Mouse (Mus musculus): ENCODE data around the gene Mtmr14. TPM values are rescaled to one million over a fixed set of nuclear protein-coding genes. Genes with fewer than 3 reads are reported as not detected.

Mtmr14 gene
- polyA plus RNA-seq, 1 experiment from 2014 or later, result 39.4 TPM

DNA sequence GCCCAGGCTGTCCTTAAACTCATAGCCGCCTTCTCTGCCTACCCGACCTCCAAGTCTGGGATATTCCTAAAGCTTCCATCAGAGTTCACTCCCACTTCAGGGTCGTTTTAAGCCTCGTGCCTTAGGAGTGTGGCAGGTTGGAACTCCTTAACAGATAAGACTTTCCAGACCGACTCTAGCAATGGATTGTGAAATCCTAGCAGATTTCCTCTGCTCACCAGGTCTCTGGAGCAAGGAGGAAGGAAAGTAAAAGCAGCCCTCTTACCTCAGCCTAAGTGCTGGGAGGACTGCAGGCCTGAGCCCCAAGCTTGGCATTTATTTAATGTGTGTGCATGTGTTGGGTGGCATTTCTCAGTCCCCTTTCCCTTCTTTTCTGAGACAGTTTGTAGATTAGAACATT lies 13.1 kb downstream of the Mtmr14 start:
- no peak overlapping the region for H3K27ac ChIP-seq
- H3K9ac ChIP-seq, result no peak overlapping the region
- H3K4me3 ChIP-seq (replicated peaks), result no peak overlapping the region
- no peak overlapping the region for H3K4me2 ChIP-seq
- peaks cover 67% of the 10 kb centered on the region for H3K36me3 ChIP-seq
- no peak for ATAC-seq (replicated peaks; ENCODE audit: low FRiP score)
- H3K4me1 ChIP-seq, result no peaks in the 10 kb centered on the region
- H3K9me3 ChIP-seq (replicated peaks), result no peaks in the 10 kb centered on the region
- 85% methylated on average over 5 of the region's 5 CpGs for WGBS
- H3K27me3 ChIP-seq, result no peaks in the 10 kb centered on the region

DNA sequence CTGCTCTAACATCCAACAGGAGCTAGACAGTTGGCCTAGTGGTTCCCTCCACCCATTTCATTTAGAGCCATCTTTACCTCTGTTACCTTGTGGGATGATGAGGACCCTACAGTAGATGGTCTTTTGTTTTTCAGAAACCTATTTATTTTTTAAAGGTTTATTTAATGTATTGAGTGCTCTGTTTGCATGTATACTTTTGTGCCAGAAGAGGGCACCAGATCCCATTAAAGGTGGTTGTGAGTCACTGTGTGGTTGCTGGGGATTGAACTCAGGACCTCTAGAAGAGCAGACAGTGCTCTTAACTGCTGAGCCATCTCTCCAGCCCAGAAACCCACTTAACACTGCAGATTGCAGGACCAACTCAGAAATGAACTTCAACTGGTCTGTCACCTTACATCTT lies 14.3 kb downstream of the Mtmr14 start:
- Histone ChIP-seq H3K9me3 (replicated peaks) (no peaks in the 10 kb centered on the region), H3K9ac (no peak overlapping the region), H3K4me1 (no peaks in the 10 kb centered on the region), H3K4me3 (replicated peaks) (no peak overlapping the region), H3K4me2 (no peak overlapping the region), H3K27me3 (no peaks in the 10 kb centered on the region), H3K36me3 (peaks cover 73% of the 10 kb centered on the region), H3K27ac (no peak overlapping the region)
- no peak for ATAC-seq (replicated peaks; ENCODE audit: low FRiP score)

DNA sequence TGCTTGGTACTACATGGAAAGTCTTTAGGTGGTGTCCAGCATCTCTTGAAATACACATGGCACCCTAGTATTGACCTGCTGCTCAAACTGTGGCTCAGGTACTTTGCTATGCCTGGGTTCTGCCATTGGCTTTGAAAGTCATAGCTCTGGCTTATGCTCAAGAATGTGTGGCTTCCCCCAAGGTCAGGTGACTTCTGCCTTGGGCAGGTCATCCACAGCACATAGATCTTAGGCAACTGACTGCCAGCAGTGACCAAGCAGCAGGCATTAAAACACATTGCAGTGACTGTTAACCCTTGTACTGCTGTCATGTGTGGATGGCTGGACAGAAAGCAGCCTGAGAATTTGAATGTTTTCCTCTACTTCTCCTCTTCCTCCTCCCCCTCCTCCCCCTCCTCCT lies 17.3 kb downstream of the Mtmr14 start:
- no peak overlapping the region for H3K27ac ChIP-seq
- no peaks in the 10 kb centered on the region for H3K9me3 ChIP-seq (replicated peaks)
- ATAC-seq (replicated peaks; ENCODE audit: low FRiP score), result no peak
- H3K4me3 ChIP-seq (replicated peaks), result no peak overlapping the region
- no peak overlapping the region for H3K9ac ChIP-seq
- no peak overlapping the region for H3K4me2 ChIP-seq
- H3K36me3 ChIP-seq, result peaks cover 95% of the 10 kb centered on the region
- no peaks in the 10 kb centered on the region for H3K27me3 ChIP-seq
- no peaks in the 10 kb centered on the region for H3K4me1 ChIP-seq

DNA sequence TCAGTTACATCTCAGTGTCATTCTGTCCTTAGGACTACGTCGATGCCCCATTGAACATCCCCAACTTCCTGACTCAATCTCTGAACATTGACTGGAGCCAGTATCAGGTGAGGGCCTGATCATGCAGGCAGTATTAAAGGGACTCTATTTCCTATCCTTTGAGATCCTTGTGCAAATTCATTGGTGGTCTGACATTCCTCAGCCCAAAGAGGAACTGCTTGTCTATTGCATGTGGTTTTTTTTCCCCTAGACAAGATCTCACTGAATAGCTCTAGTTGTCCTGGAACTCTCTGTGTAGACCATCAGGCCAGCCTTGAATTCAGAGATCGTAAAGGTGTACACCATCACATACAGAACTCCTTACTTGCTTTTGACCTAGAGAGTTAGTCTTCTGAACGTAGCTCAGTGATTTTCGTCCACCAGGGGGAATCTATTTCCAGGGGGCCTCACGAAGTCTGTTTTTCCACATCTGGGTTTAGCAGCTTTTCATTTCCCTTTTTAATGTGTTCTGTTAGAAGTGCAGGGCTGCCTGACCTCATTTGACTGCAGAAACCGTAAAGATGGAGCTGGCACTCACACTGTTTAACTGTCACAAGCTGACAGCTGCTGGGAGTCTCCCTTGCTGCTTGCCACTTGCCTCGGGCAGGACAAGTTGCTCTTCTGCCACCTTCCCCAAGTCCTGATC lies 23.7 kb downstream of the Mtmr14 start:
- 80% methylated on average over 8 of the region's 8 CpGs for WGBS
- Histone ChIP-seq H3K9ac (no peak overlapping the region), H3K27ac (no peak overlapping the region), H3K36me3 (peaks cover 96% of the 10 kb centered on the region), H3K27me3 (no peaks in the 10 kb centered on the region), H3K9me3 (replicated peaks) (no peaks in the 10 kb centered on the region), H3K4me2 (no peak overlapping the region), H3K4me3 (replicated peaks) (no peak overlapping the region), H3K4me1 (no peaks in the 10 kb centered on the region)
- no peak for ATAC-seq (replicated peaks; ENCODE audit: low FRiP score)

DNA sequence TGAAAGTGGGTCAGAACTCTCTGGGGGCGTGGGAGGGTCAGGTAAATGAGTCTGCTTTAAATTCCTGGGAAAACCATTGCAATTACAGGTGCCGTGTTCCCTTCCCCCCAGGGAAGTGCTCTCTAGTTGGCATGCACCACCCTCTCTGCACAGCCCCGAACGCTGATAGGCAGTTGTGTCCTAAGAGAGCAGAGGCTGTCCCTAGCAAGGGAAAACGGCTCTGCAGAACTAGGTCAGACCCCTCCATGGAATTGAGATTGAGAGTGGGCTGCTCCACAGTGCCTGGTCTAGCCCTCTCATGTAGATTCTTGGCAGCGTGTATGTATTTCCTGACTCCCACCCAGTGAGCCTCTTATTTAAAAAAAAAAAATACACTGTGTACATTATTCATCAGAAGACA lies 25.9 kb downstream of the Mtmr14 start:
- Histone ChIP-seq H3K9me3 (replicated peaks) (no peaks in the 10 kb centered on the region), H3K9ac (no peak overlapping the region), H3K4me2 (no peak overlapping the region), H3K4me1 (no peaks in the 10 kb centered on the region), H3K27ac (no peak overlapping the region), H3K27me3 (no peaks in the 10 kb centered on the region), H3K36me3 (peaks cover 98% of the 10 kb centered on the region), H3K4me3 (replicated peaks) (no peak overlapping the region)
- ATAC-seq (replicated peaks; ENCODE audit: low FRiP score), result no peak
- 85% methylated on average over 6 of the region's 6 CpGs for WGBS

DNA sequence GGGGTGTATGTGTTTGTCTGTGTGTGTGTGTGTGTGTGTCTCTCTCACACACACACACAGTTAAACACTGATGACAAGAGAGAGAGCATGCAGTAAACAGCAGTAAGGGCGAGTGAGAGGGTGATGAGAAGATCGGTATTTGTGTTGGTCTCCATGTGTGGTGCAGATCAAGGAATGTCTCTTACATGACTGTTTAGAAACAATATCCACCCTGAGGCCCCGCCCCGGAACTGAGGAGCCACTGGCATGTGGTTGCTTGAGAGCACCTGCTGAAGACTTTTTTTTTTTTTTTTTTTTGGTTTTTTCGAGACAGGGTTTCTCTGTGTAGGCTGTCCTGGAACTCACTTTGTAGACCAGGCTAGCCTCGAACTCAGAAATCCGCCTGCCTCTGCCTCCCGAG lies 26.8 kb downstream of the Mtmr14 start:
- H3K9me3 ChIP-seq (replicated peaks), result no peaks in the 10 kb centered on the region
- no peak overlapping the region for H3K4me3 ChIP-seq (replicated peaks)
- no peak overlapping the region for H3K27ac ChIP-seq
- peaks cover 98% of the 10 kb centered on the region for H3K36me3 ChIP-seq
- no peak overlapping the region for H3K4me2 ChIP-seq
- no peak for ATAC-seq (replicated peaks; ENCODE audit: low FRiP score)
- no peaks in the 10 kb centered on the region for H3K27me3 ChIP-seq
- no peaks in the 10 kb centered on the region for H3K4me1 ChIP-seq
- 93% methylated on average over 8 of the region's 8 CpGs for WGBS
- H3K9ac ChIP-seq, result no peak overlapping the region

DNA sequence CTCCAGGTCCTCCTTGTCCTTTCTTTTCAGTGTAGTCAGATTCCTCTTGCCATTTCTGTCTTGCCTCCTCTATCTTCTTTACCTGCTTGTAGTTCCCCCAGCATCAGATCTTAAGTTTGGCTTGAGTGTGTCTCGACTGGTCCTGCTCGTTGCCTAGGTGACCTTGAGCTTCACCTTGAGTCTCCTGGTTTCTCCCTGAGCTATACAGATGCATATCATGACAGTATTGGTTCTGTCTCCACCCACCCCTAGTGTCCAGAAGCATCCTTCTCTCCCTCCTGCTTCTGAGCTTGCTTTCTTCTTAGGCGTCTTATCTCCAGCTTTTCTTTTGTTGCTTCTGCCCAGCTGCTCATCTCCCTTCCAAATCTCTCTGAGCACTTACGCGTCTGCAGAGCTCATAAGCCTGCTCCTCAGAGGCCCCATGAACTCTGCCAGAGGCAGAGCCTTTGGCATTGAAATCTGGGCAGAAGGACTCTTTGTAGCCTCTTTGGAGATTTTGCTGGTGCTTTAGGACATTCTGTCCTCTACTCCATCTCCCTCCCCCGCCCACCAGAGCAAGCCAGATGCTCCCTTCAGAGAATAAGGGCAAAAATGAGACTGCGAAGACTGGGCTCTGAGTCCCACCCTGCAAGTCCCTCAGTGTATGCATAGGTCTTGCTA lies 29.5 kb downstream of the Mtmr14 start:
- no peak overlapping the region for H3K27ac ChIP-seq
- no peaks in the 10 kb centered on the region for H3K9me3 ChIP-seq (replicated peaks)
- no peaks in the 10 kb centered on the region for H3K27me3 ChIP-seq
- WGBS, result 83% methylated on average over 7 of the region's 7 CpGs
- H3K9ac ChIP-seq, result no peak overlapping the region
- no peak overlapping the region for H3K4me3 ChIP-seq (replicated peaks)
- H3K4me2 ChIP-seq, result no peak overlapping the region
- H3K4me1 ChIP-seq, result no peaks in the 10 kb centered on the region
- peaks cover 98% of the 10 kb centered on the region for H3K36me3 ChIP-seq
- ATAC-seq (replicated peaks; ENCODE audit: low FRiP score), result no peak

DNA sequence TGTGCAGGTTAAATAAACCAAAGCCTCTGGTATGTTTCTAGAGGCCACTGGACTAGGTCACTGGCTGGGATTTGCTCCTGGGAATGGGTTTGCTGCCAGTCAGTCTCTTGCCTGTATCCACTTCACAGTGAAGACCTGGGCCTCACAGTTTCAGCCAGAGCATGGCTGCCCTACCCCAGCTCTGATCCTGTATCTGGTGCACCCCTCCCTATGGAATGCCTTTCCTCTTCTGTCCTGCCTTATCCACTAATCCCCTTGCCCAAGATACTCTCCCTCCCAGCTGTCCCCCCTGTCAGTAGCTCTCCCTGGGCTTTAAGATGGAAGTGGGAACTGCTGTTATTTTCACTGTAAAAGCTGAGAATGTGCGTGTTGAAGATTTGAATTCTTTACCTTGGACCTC lies 30.3 kb downstream of the Mtmr14 start:
- ATAC-seq (replicated peaks; ENCODE audit: low FRiP score), result no peak
- no peaks in the 10 kb centered on the region for H3K9me3 ChIP-seq (replicated peaks)
- H3K36me3 ChIP-seq, result peaks cover 95% of the 10 kb centered on the region
- no peak overlapping the region for H3K9ac ChIP-seq
- 92% methylated on average over 1 of the region's 1 CpGs for WGBS
- H3K4me3 ChIP-seq (replicated peaks), result no peak overlapping the region
- no peak overlapping the region for H3K27ac ChIP-seq
- H3K27me3 ChIP-seq, result no peaks in the 10 kb centered on the region
- no peaks in the 10 kb centered on the region for H3K4me1 ChIP-seq
- no peak overlapping the region for H3K4me2 ChIP-seq

DNA sequence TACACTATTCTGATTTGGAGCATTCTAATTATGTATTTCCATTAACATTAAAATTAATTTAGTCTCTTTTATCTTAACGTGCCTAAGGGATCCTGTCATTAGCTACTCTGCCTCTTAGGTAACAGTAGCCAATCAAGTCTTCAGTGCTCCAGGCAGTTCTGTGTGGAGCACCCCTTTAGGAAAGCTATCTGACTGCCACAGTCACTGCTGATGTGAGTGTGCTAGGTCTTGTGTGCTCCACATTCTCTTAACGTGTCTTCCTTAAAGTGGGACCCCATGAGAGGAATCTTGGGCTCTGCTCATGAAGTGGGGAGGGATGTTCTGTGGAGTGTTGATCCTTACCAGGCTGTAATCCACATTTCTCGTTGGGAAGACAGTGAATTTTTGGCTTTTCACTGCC lies 34.7 kb downstream of the Mtmr14 start:
- no peak overlapping the region for H3K27ac ChIP-seq
- H3K9ac ChIP-seq, result no peak overlapping the region
- no peaks in the 10 kb centered on the region for H3K27me3 ChIP-seq
- H3K4me3 ChIP-seq (replicated peaks), result no peak overlapping the region
- no peaks in the 10 kb centered on the region for H3K4me1 ChIP-seq
- no peak overlapping the region for H3K4me2 ChIP-seq
- no peaks in the 10 kb centered on the region for H3K9me3 ChIP-seq (replicated peaks)
- ATAC-seq (replicated peaks; ENCODE audit: low FRiP score), result no peak
- H3K36me3 ChIP-seq, result peaks cover 84% of the 10 kb centered on the region
- 86% methylated on average over 3 of the region's 3 CpGs for WGBS

DNA sequence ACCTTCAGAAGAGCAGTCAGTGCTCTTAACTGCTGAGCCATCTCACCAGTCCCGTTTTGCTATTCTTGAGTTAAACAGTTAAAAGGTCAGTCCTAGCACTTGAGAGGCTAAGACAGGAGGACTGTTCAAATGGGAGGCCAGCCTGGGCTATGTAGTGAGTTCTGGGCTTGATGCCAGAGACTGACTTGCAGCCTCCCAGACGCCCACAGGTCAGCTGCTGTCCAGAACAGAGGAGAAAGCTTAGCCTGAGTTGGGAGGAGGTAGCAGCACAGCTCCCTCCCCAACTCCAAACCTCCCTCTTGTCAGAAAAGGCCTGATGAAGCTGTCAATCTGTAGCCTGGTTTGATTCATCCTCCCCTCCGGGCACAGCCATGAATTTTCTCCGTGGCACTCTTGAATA lies 39.2 kb downstream of the Mtmr14 start:
- WGBS, result 65% methylated on average over 4 of the region's 4 CpGs
- Histone ChIP-seq H3K4me1 (no peaks in the 10 kb centered on the region), H3K4me3 (replicated peaks) (no peak overlapping the region), H3K27ac (no peak overlapping the region), H3K9me3 (replicated peaks) (no peaks in the 10 kb centered on the region), H3K4me2 (no peak overlapping the region), H3K9ac (no peak overlapping the region), H3K27me3 (peaks cover 3% of the 10 kb centered on the region; the same call in 1 of the 2 replicates), H3K36me3 (peaks cover 44% of the 10 kb centered on the region)
- no peak for ATAC-seq (replicated peaks; ENCODE audit: low FRiP score)

DNA sequence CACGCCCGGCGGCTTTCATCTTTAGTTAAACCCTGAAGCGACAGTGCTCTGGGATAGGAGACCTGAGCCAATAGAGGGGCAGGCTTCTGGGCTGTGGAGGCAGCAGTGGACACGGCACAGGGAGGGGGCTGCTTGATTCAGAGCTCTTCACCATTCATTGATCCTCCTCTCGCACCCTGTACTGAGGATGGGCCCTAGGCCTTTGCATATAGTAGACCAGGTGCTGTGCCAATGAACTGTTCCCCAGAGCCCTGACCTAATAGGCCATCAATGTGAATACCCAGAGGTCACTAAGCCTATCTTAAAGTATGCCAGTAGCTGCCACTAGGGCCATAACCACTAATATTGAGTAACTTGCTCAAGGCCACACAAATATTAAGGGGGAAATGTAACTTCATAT lies 44.0 kb downstream of the Mtmr14 start:
- Histone ChIP-seq H3K9ac (no peak overlapping the region), H3K27me3 (peaks cover 37% of the 10 kb centered on the region), H3K36me3 (peaks cover 8% of the 10 kb centered on the region), H3K4me2 (peak overlapping the region; percentile 50; the same call in 1 of the 2 replicates), H3K9me3 (replicated peaks) (no peaks in the 10 kb centered on the region), H3K4me3 (replicated peaks) (no peak overlapping the region), H3K27ac (no peak overlapping the region), H3K4me1 (peaks cover 16% of the 10 kb centered on the region)
- WGBS, result 66% methylated on average over 6 of the region's 6 CpGs
- ATAC-seq (replicated peaks; ENCODE audit: low FRiP score), result no peak

DNA sequence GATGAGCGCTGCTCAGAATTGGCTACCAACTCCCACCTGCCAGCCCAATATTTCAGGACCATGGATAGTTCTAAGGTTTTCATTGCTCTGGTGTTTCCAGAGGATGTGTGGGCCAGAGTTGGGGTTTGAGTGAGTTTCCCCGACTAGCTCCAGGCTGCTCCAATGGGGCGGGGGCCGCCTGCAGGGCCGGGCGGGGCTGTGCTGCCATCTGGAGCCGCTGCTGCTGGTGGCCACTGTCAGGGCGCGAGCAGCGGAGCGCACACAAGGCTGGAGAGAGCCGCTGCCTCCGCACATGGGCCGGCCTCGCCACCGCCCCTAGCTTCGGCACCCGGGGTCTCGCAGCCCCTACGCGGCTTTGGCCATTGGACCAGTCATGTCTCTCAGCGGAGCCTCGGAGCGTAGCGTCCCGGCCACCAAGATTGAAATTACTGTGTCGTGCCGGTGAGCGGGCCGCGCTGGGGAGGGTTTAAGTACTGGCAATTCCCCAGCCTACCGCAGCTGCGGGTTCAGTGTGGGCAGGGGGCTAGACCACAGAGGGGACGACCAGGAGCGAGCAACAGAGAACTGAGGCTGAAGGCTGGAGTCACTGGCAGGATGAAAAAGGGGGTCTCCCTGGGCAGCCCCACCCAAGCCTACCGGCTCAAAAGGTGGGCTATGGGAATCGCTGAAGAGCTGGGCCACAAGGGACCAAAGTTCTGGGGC lies 44.6 kb downstream of the Mtmr14 start, which contains the start of gene Cpne9:
Gene Cpne9 (plus strand): TSS at position 207 of the 702 bp plus-strand sequence.
- H3K4me3 ChIP-seq (replicated peaks), result peak within 1 kb of the TSS; percentile 22
- no peak within 1 kb of the TSS for H3K27ac ChIP-seq
- peaks cover 16% of the 10 kb centered on the region for H3K4me1 ChIP-seq
- peak; percentile 86 for ATAC-seq (replicated peaks; ENCODE audit: low FRiP score)
- H3K27me3 ChIP-seq, result peaks cover 37% of the 10 kb centered on the region
- no peak within 1 kb of the TSS for H3K9ac ChIP-seq
- peak within 1 kb of the TSS; percentile 50 for H3K4me2 ChIP-seq
- H3K9me3 ChIP-seq (replicated peaks), result no peaks in the 10 kb centered on the region
- 2% methylated on average over 37 of the region's 37 CpGs for WGBS
- H3K36me3 ChIP-seq, result peaks cover 5% of the 10 kb centered on the region; the same call in 1 of the 2 replicates
